Mouse (Mus musculus) hindbrain, embryonic 14.5 days (tissue): ENCODE data around the gene Znrf4. TPM values are rescaled to one million over a fixed set of nuclear protein-coding genes. Genes with fewer than 3 reads are reported as not detected.

Experiments
- ATAC-seq: fragments of 200-750 bp; cut with Nextera tagmentation; 2 replicates; pipeline ENCODE4 v1.8.0; 2017; ENCODE audit warnings: moderate number of reproducible peaks, mild to moderate bottlenecking, moderate TSS enrichment, moderate library complexity; ENCODE audit not compliant: low FRiP score
- DNase-seq: peaks from one replicate; pipeline ENCODE4 v3.0.0-alpha.2; 2015; ENCODE audit warnings: low spot score
- H3K27ac ChIP-seq: fragments of 300-500 bp; sonication (generic); 2 replicates; pipeline ENCODE4 v1.5.1; 2014; ENCODE audit warnings: mild to moderate bottlenecking, moderate library complexity
- H3K27me3 ChIP-seq: fragments of 300-500 bp; sonication (generic); 2 replicates; pipeline ENCODE4 v1.6.1; 2014; ENCODE audit warnings: mild to moderate bottlenecking, low read length, mixed read lengths; ENCODE audit not compliant: control insufficient read depth, insufficient read depth
- H3K36me3 ChIP-seq: fragments of 300-500 bp; sonication (generic); replicated peaks from 2 replicates; pipeline ENCODE4 v1.6.1; 2014; ENCODE audit not compliant: control insufficient read depth, insufficient read depth
- H3K4me1 ChIP-seq: fragments of 300-500 bp; sonication (generic); replicated peaks from 2 replicates; pipeline ENCODE4 v1.6.1; 2014; ENCODE audit warnings: antibody characterized with exemption, low read length, mixed read lengths; ENCODE audit not compliant: control insufficient read depth, insufficient read depth
- H3K4me2 ChIP-seq: fragments of 300-500 bp; sonication (generic); replicated peaks from 2 replicates; pipeline ENCODE4 v1.6.1; 2014; ENCODE audit warnings: mild to moderate bottlenecking, moderate library complexity
- H3K4me3 ChIP-seq: fragments of 300-500 bp; sonication (generic); replicated peaks from 2 replicates; pipeline ENCODE4 v1.5.1; 2014; ENCODE audit warnings: mild to moderate bottlenecking, low read length
- H3K9ac ChIP-seq: fragments of 300-500 bp; sonication (generic); 2 replicates; pipeline ENCODE4 v1.6.1; 2014
- H3K9me3 ChIP-seq: fragments of 300-500 bp; sonication (generic); 2 replicates; pipeline ENCODE4 v1.6.1; 2016; ENCODE audit warnings: low read length; ENCODE audit not compliant: control insufficient read depth
- WGBS: fragments of 180-500 bp; shearing (Covaris S2); extraction: QIAGEN DNeasy Blood & Tissue Kit; methylation state at CpG from one replicate; pipeline ENCODE4 v1.1.7; 2014; 5-methylcytosine and 5-hydroxymethylcytosine counted together
- polyA plus RNA-seq: library from polyadenylated mRNA; unstranded; fragments of >200 nt; fragmentation: Nextera tagmentation; extraction: Ambion mirVana; gene quantifications from 2 replicates; pipeline ENCODE4 v1.2.1, GENCODE M21; 2014

The Znrf4 gene
- polyA plus RNA-seq, 1 experiment from 2014 or later: not detected

DNA sequence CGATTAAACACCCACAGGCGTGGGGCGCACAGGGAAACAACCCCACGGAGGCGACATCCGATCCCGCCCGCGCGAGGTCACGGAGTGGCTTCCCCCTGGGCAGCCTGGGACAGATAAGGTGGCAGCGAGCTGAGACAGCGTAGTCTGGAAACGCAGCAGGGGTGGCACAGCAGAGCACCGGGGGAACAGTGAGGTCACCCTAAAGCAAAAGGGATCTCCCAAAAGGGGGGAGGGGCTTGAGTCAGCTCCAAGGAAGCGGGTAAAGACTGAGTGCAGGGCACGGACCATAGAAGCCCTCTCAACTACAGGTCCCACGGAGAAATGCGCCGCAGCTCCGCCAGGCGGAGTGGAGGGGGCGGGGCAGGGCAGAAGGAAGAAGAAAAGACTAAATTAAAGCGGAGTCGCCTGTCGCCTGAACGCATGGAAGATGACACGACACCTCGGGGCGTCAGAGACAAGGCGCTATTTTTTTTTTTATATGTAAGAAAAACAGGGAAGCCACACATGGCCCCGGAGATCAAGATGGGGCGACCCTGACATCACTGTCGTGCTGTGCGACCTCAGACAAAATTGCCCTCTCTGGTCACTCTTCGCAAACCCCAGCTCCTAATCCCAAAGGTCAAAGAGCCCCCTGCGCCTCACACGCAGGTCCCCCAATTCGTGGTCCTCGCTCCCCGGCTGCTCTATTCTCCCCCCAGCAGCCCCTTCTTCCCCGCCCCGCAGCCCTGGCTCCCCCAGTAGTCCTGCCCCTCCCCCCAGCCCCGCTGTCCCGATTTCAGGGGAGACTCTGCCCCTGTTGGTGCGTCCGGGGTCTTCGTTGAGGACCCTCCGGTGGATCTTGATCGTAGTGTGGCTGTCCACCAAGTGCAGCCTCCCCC lies 39.3 kb downstream of the Znrf4 start:
- Histone ChIP-seq H3K4me1 (peaks cover 59% of the 10 kb centered on the region), H3K9ac (peak overlapping the region; percentile 91), H3K4me2 (peak overlapping the region; percentile 99), H3K9me3 (no peaks in the 10 kb centered on the region), H3K27me3 (no peaks in the 10 kb centered on the region), H3K4me3 (peak overlapping the region; percentile 87), H3K27ac (peak overlapping the region; percentile 96), H3K36me3 (no peaks in the 10 kb centered on the region)
- DNase-seq (peak; percentile 72), ATAC-seq (no peak)
- WGBS: 2% methylated on average over 50 of the region's 50 CpGs

DNA sequence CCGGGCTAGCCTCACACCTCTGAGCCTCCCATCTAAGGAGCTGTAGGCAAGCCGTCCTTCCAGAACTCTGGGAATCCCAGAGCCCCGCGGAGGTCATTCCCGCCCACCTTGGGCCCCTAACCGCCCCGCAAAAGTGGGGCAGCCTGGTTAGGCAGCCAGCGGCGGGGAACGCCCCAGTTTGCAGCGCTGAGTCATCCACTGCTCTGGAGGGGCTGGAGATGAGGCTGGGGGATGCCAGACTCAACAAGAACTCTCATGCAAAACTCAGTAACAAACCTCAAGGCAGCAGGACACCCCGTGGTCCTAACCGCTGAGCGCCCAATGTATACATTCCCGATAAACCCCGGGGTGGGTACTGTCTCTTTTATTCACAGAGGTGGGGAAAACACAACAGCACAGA lies 40.1 kb downstream of the Znrf4 start:
- H3K4me1 ChIP-seq: peaks cover 68% of the 10 kb centered on the region
- peak overlapping the region; percentile 87 for H3K4me3 ChIP-seq
- peak overlapping the region; percentile 91 for H3K9ac ChIP-seq
- ATAC-seq: no peak
- no peaks in the 10 kb centered on the region for H3K36me3 ChIP-seq
- WGBS: 7% methylated on average over 16 of the region's 16 CpGs
- no peak for DNase-seq
- no peak overlapping the region for H3K27ac ChIP-seq
- no peaks in the 10 kb centered on the region for H3K9me3 ChIP-seq
- H3K27me3 ChIP-seq: no peaks in the 10 kb centered on the region
- H3K4me2 ChIP-seq: peak overlapping the region; percentile 99

DNA sequence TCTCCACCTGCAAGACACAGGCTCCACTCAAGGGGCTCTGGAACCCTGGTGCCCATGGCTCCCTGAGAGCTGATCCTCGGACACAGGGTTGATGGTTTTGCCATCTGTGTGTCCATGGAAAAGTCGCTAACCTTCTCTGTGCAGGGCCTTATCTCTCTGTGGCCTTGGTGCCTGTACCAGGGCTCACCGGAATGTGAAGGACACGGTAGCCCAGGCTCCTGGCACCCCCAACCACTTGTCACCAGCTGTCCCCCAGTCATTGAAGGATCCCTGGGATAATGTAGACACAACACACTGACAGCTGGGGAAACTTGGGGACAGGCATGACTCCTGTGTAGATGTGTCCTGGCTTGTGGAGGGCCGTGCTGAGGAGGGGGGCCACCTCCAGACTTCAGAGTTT lies 41.1 kb downstream of the Znrf4 start:
- Histone ChIP-seq H3K4me2 (peak overlapping the region; percentile 54; the same call in 1 of the 2 replicates), H3K4me1 (peaks cover 74% of the 10 kb centered on the region), H3K4me3 (no peak overlapping the region), H3K9ac (no peak overlapping the region), H3K27me3 (no peaks in the 10 kb centered on the region), H3K27ac (no peak overlapping the region), H3K36me3 (no peaks in the 10 kb centered on the region), H3K9me3 (no peaks in the 10 kb centered on the region)
- DNase-seq (no peak), ATAC-seq (no peak)
- WGBS: 60% methylated on average over 5 of the region's 5 CpGs

DNA sequence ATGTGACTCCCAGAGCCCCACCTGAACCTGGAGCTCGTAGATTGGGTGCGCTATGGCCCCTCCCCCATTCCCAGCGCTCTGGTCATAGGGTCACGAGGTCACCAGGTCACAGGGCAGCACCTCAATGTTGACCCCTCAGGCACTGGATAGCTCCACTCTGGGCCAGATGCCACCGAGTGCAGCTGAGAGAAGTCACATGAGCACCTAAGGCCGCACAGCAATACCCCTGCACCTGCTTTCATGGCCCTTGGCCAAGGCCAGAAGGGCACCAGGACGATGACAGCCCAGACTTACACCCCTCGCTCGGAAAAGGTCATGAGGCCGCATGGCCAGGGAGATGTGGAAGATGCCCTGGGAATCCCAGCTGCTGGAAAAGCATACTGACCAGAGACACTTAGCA lies 41.7 kb downstream of the Znrf4 start:
- DNase-seq (no peak), ATAC-seq (no peak)
- Histone ChIP-seq H3K4me1 (peaks cover 74% of the 10 kb centered on the region), H3K9me3 (no peaks in the 10 kb centered on the region), H3K27me3 (no peaks in the 10 kb centered on the region), H3K9ac (peak overlapping the region; percentile 35), H3K36me3 (no peaks in the 10 kb centered on the region), H3K4me2 (peak overlapping the region; percentile 54), H3K27ac (0 out of 2 replicates have a peak overlapping the region, but pooled peaks have one; percentile 83), H3K4me3 (peak overlapping the region; percentile 19)
- WGBS: 21% methylated on average over 10 of the region's 10 CpGs

DNA sequence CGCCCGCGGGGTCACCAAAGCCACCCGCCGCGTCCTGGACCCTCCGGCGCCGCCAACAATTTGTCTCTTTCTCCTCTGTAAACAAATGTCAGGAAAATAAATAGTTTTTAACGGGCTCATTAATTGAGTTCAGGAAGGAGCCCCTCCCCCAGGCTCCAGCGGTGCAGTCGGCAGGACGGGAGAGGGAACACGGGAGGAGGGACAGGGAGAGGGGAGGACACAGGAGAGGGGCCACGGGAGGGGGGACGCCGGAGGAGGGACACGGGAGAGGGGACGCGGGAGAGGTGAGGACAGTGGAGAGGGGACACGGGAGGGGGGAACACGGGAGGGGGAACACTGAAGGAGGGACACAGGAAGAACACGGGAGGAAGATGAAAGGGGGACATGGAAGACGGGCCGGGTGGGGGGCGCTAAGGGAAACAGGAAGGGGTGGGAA lies 42.2 kb downstream of the Znrf4 start:
- no peaks in the 10 kb centered on the region for H3K9me3 ChIP-seq
- WGBS: 4% methylated on average over 26 of the region's 26 CpGs
- no peaks in the 10 kb centered on the region for H3K36me3 ChIP-seq
- peak overlapping the region; percentile 19 for H3K4me3 ChIP-seq
- no peak for DNase-seq
- H3K4me2 ChIP-seq: peak overlapping the region; percentile 54
- peak overlapping the region; percentile 40; the same call in 1 of the 2 replicates for H3K9ac ChIP-seq
- H3K27ac ChIP-seq: peak overlapping the region; percentile 83
- peaks cover 79% of the 10 kb centered on the region for H3K4me1 ChIP-seq
- H3K27me3 ChIP-seq: no peaks in the 10 kb centered on the region
- no peak for ATAC-seq

DNA sequence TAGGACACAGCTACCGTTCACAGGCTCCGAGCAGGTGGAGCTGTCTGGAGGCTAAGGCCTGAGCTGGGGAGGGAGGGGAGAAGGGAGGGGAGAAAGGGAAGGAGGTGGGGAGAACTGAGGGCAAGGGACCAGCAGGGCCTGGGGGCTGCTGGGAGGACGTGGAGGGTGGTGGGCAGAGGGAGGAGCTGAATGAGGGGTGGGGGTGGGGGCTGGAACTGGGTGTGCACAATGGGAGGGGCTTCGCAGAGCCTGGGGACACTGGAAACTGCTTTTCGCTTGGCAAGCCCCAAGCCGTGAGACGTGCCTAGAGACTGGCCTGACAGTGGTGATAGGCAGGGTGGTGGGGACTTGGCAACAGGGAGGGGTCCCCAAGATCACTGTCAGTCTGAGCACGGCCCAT lies 43.0 kb downstream of the Znrf4 start:
- H3K27ac ChIP-seq: peak overlapping the region; percentile 83
- H3K36me3 ChIP-seq: no peaks in the 10 kb centered on the region
- peak overlapping the region; percentile 54 for H3K4me2 ChIP-seq
- H3K9ac ChIP-seq: 0 out of 2 replicates have a peak overlapping the region, but pooled peaks have one; percentile 40
- ATAC-seq (no peak), DNase-seq (no peak)
- no peaks in the 10 kb centered on the region for H3K9me3 ChIP-seq
- 11% methylated on average over 8 of the region's 8 CpGs for WGBS
- peaks cover 81% of the 10 kb centered on the region for H3K4me1 ChIP-seq
- H3K27me3 ChIP-seq: no peaks in the 10 kb centered on the region
- H3K4me3 ChIP-seq: no peak overlapping the region

DNA sequence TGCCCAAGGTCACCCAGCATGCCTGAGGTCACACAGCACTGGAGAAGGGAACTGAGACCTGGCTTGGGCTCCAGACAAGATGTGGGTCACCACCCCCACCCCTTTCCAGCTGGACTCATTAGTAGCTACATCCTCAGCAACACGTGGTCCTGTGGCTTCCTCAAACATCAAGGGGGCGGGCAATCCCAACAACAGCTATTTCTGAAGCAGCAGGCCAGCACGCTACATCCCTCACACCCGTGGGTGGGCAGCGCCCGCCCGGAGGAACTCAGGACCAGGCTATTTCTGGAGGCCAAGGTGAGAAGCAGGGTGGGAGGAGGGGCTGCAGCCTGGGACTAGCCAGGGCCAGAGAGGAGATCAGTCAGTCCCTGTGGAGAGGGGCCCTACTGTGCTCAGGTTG lies 43.4 kb downstream of the Znrf4 start:
- Histone ChIP-seq H3K36me3 (no peaks in the 10 kb centered on the region), H3K4me2 (peak overlapping the region; percentile 54; the same call in 1 of the 2 replicates), H3K27ac (peak overlapping the region; percentile 83), H3K9me3 (no peaks in the 10 kb centered on the region), H3K9ac (no peak overlapping the region), H3K4me1 (peaks cover 80% of the 10 kb centered on the region), H3K27me3 (no peaks in the 10 kb centered on the region), H3K4me3 (no peak overlapping the region)
- no peak for ATAC-seq
- 68% methylated on average over 7 of the region's 7 CpGs for WGBS
- no peak for DNase-seq

DNA sequence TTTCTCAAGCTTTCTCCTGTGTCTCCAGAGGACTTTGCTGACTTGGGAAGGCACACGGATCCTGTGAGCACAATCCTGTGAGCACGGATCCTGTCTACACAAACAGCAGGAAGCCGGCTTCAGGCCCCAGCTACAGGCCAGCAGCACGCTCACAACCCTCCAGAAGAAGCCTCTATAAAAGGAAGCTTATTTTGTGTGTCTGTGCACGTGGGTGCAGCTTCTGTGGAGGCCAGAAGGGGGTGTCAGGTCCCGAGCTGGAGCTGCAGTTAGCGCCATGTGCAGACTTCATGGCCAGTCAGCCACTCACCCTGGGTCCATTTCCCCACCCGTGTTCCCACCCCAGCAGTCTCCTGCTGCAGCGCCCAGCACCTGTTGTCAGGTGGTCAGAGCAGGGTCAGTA lies 43.9 kb downstream of the Znrf4 start:
- Histone ChIP-seq H3K4me1 (peaks cover 80% of the 10 kb centered on the region), H3K4me3 (no peak overlapping the region), H3K9me3 (no peaks in the 10 kb centered on the region), H3K9ac (no peak overlapping the region), H3K4me2 (no peak overlapping the region), H3K27me3 (no peaks in the 10 kb centered on the region), H3K36me3 (no peaks in the 10 kb centered on the region), H3K27ac (peak overlapping the region; percentile 83)
- ATAC-seq (no peak), DNase-seq (no peak)
- WGBS: 93% methylated on average over 9 of the region's 9 CpGs

DNA sequence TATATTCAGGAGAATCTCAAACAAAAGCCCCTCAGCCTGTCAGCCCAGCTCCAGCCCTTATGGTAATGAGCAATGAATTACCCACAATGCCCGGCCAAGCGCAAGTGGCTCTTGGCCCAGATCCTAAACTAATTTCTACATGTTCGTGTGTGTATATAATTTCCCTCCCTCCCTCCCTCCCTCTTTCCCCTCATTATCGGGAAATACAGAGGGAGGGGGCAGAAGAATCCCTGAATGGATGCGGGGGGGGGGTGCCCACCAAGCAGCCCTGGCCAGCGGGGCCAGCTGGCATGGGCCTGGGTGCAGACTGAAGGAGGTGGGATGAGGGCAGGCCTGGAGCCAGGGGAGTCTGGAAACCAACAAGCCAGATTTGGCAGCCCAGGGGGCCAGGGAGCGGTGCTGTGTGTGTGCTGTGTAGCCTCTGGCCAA lies 44.8 kb downstream of the Znrf4 start:
- Histone ChIP-seq H3K27me3 (no peaks in the 10 kb centered on the region), H3K4me1 (peaks cover 81% of the 10 kb centered on the region), H3K9me3 (no peaks in the 10 kb centered on the region), H3K9ac (peak overlapping the region; percentile 37; the same call in 1 of the 2 replicates), H3K4me3 (no peak overlapping the region), H3K4me2 (peak overlapping the region; percentile 33), H3K36me3 (no peaks in the 10 kb centered on the region), H3K27ac (peak overlapping the region; percentile 83)
- whole genome bisulfite sequencing: 8% methylated on average over 7 of the region's 7 CpGs
- ATAC-seq (peak; percentile 75), DNase-seq (peak; percentile 95)
